Mouse (Mus musculus): ENCODE data around the gene Ldhal6b.

DNA sequence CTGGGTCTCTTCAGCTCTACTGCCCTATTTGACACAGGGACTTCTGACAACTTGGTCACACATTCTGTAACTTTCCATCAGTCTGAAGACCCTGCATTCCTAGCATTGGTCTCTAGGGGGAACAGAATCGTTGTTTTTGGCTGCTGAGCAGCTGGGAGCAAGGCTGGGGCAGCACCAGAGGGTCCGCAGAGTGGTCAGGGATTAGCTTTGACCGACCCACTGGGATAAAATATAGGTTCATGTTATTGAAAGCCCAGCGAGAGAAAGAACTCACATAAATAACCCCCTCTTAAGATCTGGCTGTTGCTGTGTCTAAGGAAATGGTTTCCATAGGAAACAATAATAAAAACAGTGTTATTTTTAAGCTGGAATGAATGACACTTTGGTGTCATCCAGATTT is 48.6 kb upstream of the Ldhal6b start:
- TF ChIP-seq MXI1 (IDR thresholded peaks at IDR 0.05; ENCODE audit: low read depth, low read length): no peak
- TF ChIP-seq ZC3H11A (IDR thresholded peaks at IDR 0.05; ENCODE audit: low read depth, low read length): no peak

All from MEL (cell line).